In genomic region chr16:12218151-12218532, GRCm38 (mm10) we compare ENCODE assay signal across 18 mouse cellular contexts.
DNase-seq lines count a peak whose midpoint lies in the region; ATAC-seq and TF ChIP-seq lines count a peak whose summit lies in the region.
"Had no signal": no experiment of that assay in that cellular context is flagged by ENCODE, and none has a peak within 500 bp of the region (broad histone marks: within the 10 kb centered on the region; RNA-seq: fewer than 3 reads in every experiment).

No protein-coding gene starts in this region.

- no peak overlapping the region for H3K9ac ChIP-seq in forebrain, embryonic 13.5 days
- no peak overlapping the region for H3K9ac ChIP-seq in forebrain, embryonic 11.5 days (ENCODE audit: low read length)
- no peak overlapping the region for H3K9ac ChIP-seq in hindbrain, embryonic 15.5 days
- no peak overlapping the region for H3K9ac ChIP-seq in hindbrain, postnatal 0 days (replicated peaks; ENCODE audit: low read length)
- no peak overlapping the region for H3K9ac ChIP-seq in midbrain, embryonic 14.5 days (replicated peaks; ENCODE audit: low read length)
- no peak overlapping the region for H3K9ac ChIP-seq in midbrain, postnatal 0 days (replicated peaks; ENCODE audit: low read length, poor library complexity, severe bottlenecking)
- H3K9ac ChIP-seq: forebrain, postnatal 0 days; heart, embryonic 15.5 days had no signal

- DNase-seq in forebrain, embryonic 11.5 days (ENCODE audit: low spot score) = no peak
- DNase-seq in hindbrain, postnatal 0 days (ENCODE audit: low spot score) = no peak
- DNase-seq in midbrain, embryonic 14.5 days = peak; percentile 39
- DNase-seq in midbrain, postnatal 0 days (ENCODE audit: low spot score) = no peak
- DNase-seq: adrenal gland, postnatal 14 days; cerebellum, adult 11-12 months; cerebellum, adult 9-10 months; cerebellum, postnatal 25 days; forebrain, postnatal 0 days; gastrocnemius, postnatal 14 days; heart, adult 2 months; heart, postnatal 14 days had no signal

- no peaks in the 10 kb centered on the region for H3K36me3 ChIP-seq in forebrain, embryonic 13.5 days (ENCODE audit: poor library complexity, severe bottlenecking)
- no peaks in the 10 kb centered on the region for H3K36me3 ChIP-seq in forebrain, embryonic 11.5 days (ENCODE audit: control insufficient read depth, insufficient read depth, low read length)
- H3K36me3 ChIP-seq in hindbrain, embryonic 15.5 days = no peaks in the 10 kb centered on the region
- H3K36me3 ChIP-seq in hindbrain, postnatal 0 days (ENCODE audit: insufficient read depth, low read length) = no peaks in the 10 kb centered on the region
- no peaks in the 10 kb centered on the region for H3K36me3 ChIP-seq in midbrain, embryonic 14.5 days (ENCODE audit: control insufficient read depth, insufficient read depth, low read length)
- H3K36me3 ChIP-seq in midbrain, postnatal 0 days (ENCODE audit: insufficient read depth, low read length) = no peaks in the 10 kb centered on the region
- H3K36me3 ChIP-seq: heart, embryonic 15.5 days had no signal

- no peak for TF ChIP-seq CTCF in hindbrain, postnatal 0 days (IDR thresholded peaks at IDR 0.05; ENCODE audit: low read depth)
- no peak for TF ChIP-seq CTCF in midbrain, postnatal 0 days (IDR thresholded peaks at IDR 0.05)

- H3K27ac ChIP-seq in forebrain, embryonic 13.5 days = no peak overlapping the region
- H3K27ac ChIP-seq in forebrain, embryonic 11.5 days (ENCODE audit: low read depth, low read length) = no peak overlapping the region
- 0 out of 2 replicates have a peak overlapping the region, but pooled peaks have one; percentile 58 for H3K27ac ChIP-seq in hindbrain, embryonic 15.5 days (replicated peaks)
- H3K27ac ChIP-seq in hindbrain, postnatal 0 days = no peak overlapping the region
- no peak overlapping the region; the same call in 1 of the 2 replicates for H3K27ac ChIP-seq in midbrain, embryonic 14.5 days (replicated peaks; ENCODE audit: low read depth, low read length)
- H3K27ac ChIP-seq in midbrain, postnatal 0 days (ENCODE audit: low read depth, low read length) = no peak overlapping the region
- H3K27ac ChIP-seq: heart, adult 2 months; heart, embryonic 15.5 days had no signal

- no peak overlapping the region for H3K4me3 ChIP-seq in forebrain, embryonic 13.5 days
- no peak overlapping the region for H3K4me3 ChIP-seq in forebrain, embryonic 11.5 days (ENCODE audit: low read depth, low read length)
- no peak overlapping the region for H3K4me3 ChIP-seq in hindbrain, embryonic 15.5 days
- H3K4me3 ChIP-seq in hindbrain, postnatal 0 days (ENCODE audit: low read length) = no peak overlapping the region
- H3K4me3 ChIP-seq in midbrain, embryonic 14.5 days (replicated peaks; ENCODE audit: low read depth, low read length) = no peak overlapping the region
- H3K4me3 ChIP-seq in midbrain, postnatal 0 days (ENCODE audit: low read depth, low read length) = no peak overlapping the region
- H3K4me3 ChIP-seq: heart, adult 2 months; heart, embryonic 15.5 days had no signal

- no peaks in the 10 kb centered on the region for H3K27me3 ChIP-seq in forebrain, embryonic 13.5 days
- H3K27me3 ChIP-seq in forebrain, embryonic 11.5 days (ENCODE audit: control insufficient read depth, insufficient read depth, low read length) = no peaks in the 10 kb centered on the region
- no peaks in the 10 kb centered on the region for H3K27me3 ChIP-seq in hindbrain, embryonic 15.5 days
- no peaks in the 10 kb centered on the region for H3K27me3 ChIP-seq in hindbrain, postnatal 0 days (ENCODE audit: insufficient read depth, low read length)
- H3K27me3 ChIP-seq in midbrain, embryonic 14.5 days (ENCODE audit: control insufficient read depth, insufficient read depth, low read length) = no peaks in the 10 kb centered on the region
- no peaks in the 10 kb centered on the region for H3K27me3 ChIP-seq in midbrain, postnatal 0 days (ENCODE audit: insufficient read depth, low read length)
- H3K27me3 ChIP-seq: heart, embryonic 15.5 days had no signal

- no peaks in the 10 kb centered on the region for H3K9me3 ChIP-seq in forebrain, embryonic 13.5 days (replicated peaks)
- no peaks in the 10 kb centered on the region for H3K9me3 ChIP-seq in forebrain, embryonic 11.5 days (ENCODE audit: control insufficient read depth, low read length)
- no peaks in the 10 kb centered on the region for H3K9me3 ChIP-seq in hindbrain, embryonic 15.5 days
- H3K9me3 ChIP-seq in hindbrain, postnatal 0 days (ENCODE audit: low read length) = no peaks in the 10 kb centered on the region
- no peaks in the 10 kb centered on the region for H3K9me3 ChIP-seq in midbrain, embryonic 14.5 days (ENCODE audit: control insufficient read depth, low read length)
- H3K9me3 ChIP-seq in midbrain, postnatal 0 days (ENCODE audit: low read length) = no peaks in the 10 kb centered on the region
- H3K9me3 ChIP-seq: heart, embryonic 15.5 days had no signal

- 63% methylated on average over 2 of the region's 2 CpGs for WGBS in forebrain, embryonic 13.5 days
- 76% methylated on average over 2 of the region's 2 CpGs for whole genome bisulfite sequencing in forebrain, embryonic 11.5 days
- WGBS in hindbrain, embryonic 15.5 days = 55% methylated on average over 2 of the region's 2 CpGs
- 48% methylated on average over 2 of the region's 2 CpGs for WGBS in hindbrain, postnatal 0 days
- 56% methylated on average over 2 of the region's 2 CpGs for WGBS in midbrain, embryonic 14.5 days
- WGBS in midbrain, postnatal 0 days = 42% methylated on average over 2 of the region's 2 CpGs

- ATAC-seq in forebrain, embryonic 13.5 days = 0 out of 2 replicates have a peak, but pooled peaks have one; percentile 33
- ATAC-seq in forebrain, embryonic 11.5 days (replicated peaks; ENCODE audit: low FRiP score) = no peak
- ATAC-seq in hindbrain, embryonic 15.5 days (ENCODE audit: low FRiP score, low read depth) = no peak
- no peak for ATAC-seq in hindbrain, postnatal 0 days
- no peak for ATAC-seq in midbrain, embryonic 14.5 days (ENCODE audit: low FRiP score, low TSS enrichment)
- no peak for ATAC-seq in midbrain, postnatal 0 days (ENCODE audit: low FRiP score)
- ATAC-seq: activated CD4-positive, CD25-positive, alpha-beta regulatory T cell, adult 4 months; forebrain, postnatal 0 days; Patski had no signal

- peaks cover 15% of the 10 kb centered on the region for H3K4me1 ChIP-seq in forebrain, embryonic 13.5 days
- H3K4me1 ChIP-seq in forebrain, embryonic 11.5 days (replicated peaks; ENCODE audit: control insufficient read depth, insufficient read depth, low read length) = no peaks in the 10 kb centered on the region
- H3K4me1 ChIP-seq in hindbrain, embryonic 15.5 days (replicated peaks) = peaks cover 16% of the 10 kb centered on the region
- H3K4me1 ChIP-seq in hindbrain, postnatal 0 days (ENCODE audit: insufficient read depth, low read length) = no peaks in the 10 kb centered on the region; the same call in 1 of the 2 replicates
- 0 out of 2 replicates have a peak, but pooled peaks cover 3% of the 10 kb centered on the region for H3K4me1 ChIP-seq in midbrain, embryonic 14.5 days (ENCODE audit: control insufficient read depth, insufficient read depth, low read length)
- H3K4me1 ChIP-seq in midbrain, postnatal 0 days (ENCODE audit: insufficient read depth, low read length) = no peaks in the 10 kb centered on the region
- H3K4me1 ChIP-seq: heart, embryonic 15.5 days had no signal

- no peak overlapping the region for H3K4me2 ChIP-seq in forebrain, embryonic 13.5 days
- no peak overlapping the region for H3K4me2 ChIP-seq in forebrain, embryonic 11.5 days (ENCODE audit: low read depth, low read length, severe bottlenecking)
- no peak overlapping the region for H3K4me2 ChIP-seq in hindbrain, embryonic 15.5 days
- no peak overlapping the region for H3K4me2 ChIP-seq in hindbrain, postnatal 0 days (ENCODE audit: low read depth, low read length)
- H3K4me2 ChIP-seq in midbrain, embryonic 14.5 days (ENCODE audit: low read length) = no peak overlapping the region
- H3K4me2 ChIP-seq in midbrain, postnatal 0 days (ENCODE audit: low read depth, low read length, poor library complexity, severe bottlenecking) = no peak overlapping the region
- H3K4me2 ChIP-seq: heart, embryonic 11.5 days; heart, embryonic 15.5 days had no signal
